Mouse (Mus musculus): ENCODE data around the gene Txndc5.

Txndc5 gene

DNA sequence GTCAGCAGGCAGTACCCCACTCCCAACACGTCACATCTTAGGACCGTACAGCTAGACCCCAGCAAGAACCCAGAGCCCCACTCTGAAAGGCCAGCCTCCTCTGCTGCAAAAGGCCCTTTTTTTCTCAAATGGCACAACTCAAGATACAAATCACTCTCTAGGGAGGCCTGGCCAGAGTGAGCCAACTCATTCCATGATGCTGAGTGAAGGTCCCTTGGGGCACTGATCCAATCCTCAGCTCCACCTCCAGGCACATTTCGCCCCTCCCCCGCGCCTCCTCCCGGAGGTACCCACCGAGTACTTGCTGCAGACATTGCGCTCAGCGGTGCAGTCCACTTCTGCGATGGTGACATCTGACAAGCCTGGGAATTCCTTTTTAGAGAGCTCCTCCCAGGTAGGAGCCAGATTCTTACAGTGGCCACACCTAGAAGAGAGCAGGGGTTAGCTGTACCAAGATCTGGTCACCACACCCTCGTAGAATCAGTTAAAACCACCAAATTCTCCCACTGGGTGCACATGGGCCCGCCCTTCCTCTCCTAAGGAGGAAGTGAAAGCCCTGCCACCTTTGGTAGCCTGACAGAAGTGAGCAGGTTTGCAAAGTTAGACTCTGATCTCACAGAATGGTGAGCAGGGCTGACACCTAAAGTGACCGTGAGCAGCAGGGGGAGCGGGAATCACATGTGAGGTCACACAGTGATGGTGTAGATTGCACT lies 25.3 kb downstream of the Txndc5 start:
- CTCF ChIA-PET, result interaction anchor here in 1 of 4 experiments (1.5 kb wide), 1 partner anchor 10 kb away, joined by 3 read pairs; no protein-coding TSS in a partner anchor
- POLR2A ChIA-PET, result interaction anchor here in 2 of 4 experiments (0.6 to 3.2 kb wide), 9 partner anchors 9 to 79 kb away, joined by 3 to 12 read pairs (median 4); partner anchors contain the start of gene Txndc5 (in 2 of the 2)

GRCm38 (mm10) chr13:38501314-38501713 lies 27.3 kb downstream of the Txndc5 start:
- ChIA-PET CTCF (no interaction called here), POLR2A (interaction anchor here in 2 of 4 experiments (1.1 to 3.2 kb wide), 2 partner anchors 11 to 27 kb away, joined by 3 to 12 read pairs; partner anchors contain the start of gene Txndc5 (in 1 of the 2))

- ChIA-PET POLR2A (interaction anchor here in 2 of 4 experiments (0.6 to 1.6 kb wide), 5 partner anchors 9 to 460 kb away, joined by 3 to 4 read pairs (median 3); partner anchors contain the start of genes Cage1 (in 1 of the 2) and Riok1 (in 1 of the 2)), CTCF (no interaction called here)
Measured at GRCm38 (mm10) chr13:38496715-38497114, 31.9 kb downstream of the Txndc5 start.

DNA sequence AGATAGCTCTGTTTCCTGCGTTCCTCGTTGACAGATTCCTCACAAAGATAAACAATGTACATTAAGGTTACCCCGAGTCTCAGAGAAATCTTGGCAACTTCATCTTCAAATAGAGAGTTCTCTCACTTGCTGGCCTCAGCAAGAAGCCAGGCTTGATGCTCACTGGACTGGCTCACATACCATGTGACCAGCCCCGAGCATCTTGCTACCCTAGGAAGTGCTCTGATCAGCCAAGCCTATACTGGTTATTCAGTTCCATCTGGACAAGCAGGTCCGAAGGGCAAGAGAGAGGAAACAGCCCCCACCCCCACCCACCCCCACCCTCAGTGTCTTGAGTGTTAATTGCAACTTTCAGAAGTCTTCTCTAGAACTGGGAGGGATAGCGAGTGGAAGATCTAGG lies 41.9 kb downstream of the Txndc5 start:
- ChIA-PET CTCF (no interaction called here), POLR2A (no interaction called here)

GRCm38 (mm10) chr13:38484701-38485100 lies 43.9 kb downstream of the Txndc5 start:
- POLR2A ChIA-PET, result interaction anchor here in 1 of 4 experiments (1.4 kb wide), 1 partner anchor 32 kb away, joined by 3 read pairs; no protein-coding TSS in a partner anchor
- CTCF ChIA-PET, result no interaction called here

DNA sequence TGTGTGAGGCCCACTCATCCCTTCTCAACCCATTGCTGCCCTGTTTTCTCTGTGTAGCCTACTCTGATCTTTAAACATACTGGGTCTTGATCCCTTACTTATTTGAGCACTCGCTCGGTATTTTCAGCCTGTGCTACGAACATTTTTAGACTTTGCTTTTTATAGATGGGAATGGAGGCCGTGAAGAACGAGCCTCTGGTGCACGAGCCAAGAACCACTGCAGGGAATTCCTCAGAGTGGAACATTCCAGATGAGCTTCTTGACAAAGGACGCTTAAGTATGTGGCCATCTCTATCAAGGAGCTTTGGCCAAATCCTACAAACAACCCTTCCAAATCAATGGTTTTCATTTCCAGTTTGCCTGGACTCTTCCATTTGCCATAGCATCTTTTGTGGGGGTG lies 47.6 kb downstream of the Txndc5 start:
- POLR2A ChIA-PET, result no interaction called here
- CTCF ChIA-PET, result no interaction called here

DNA sequence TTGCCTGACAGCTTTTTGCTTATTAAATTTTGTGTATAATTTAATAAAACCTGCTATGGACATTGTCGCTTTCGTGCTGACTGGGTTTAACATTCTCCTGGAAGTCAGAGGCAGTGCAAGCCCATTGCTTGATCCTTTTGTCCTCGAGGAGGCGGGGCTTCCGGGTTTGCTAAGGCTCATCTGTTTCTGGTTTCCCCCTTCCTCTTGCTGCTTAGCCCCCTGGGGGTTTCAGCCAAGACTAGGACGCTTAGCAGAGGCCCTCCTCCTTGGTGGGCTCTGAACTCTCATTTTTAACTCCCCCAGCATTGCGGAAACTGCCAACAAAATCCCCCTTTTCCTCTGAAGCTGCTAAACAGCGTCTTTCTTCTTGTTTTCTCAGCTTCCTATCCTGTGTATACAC lies 51.7 kb downstream of the Txndc5 start:
- POLR2A ChIA-PET, result interaction anchor here in 1 of 4 experiments (0.6 kb wide), 1 partner anchor 26 kb away, joined by 4 read pairs; no protein-coding TSS in a partner anchor
- CTCF ChIA-PET, result no interaction called here

DNA sequence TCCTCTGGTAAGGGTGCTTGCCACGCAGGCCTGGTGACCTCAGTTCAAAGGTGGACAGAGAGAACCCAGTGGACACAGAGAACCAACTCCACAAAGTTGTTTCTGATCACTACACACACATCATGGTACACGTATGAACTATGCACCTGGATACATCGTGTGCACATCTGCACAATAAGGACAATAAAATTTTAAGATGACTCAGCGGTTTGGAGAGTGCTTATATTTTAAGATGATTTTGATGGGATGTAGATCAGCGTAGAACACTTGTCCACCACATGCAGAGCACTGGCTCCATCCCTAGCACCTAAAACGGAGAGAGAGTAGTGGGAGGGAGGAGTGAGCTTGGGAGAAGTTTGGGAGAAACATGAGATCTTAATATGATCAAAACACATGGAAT lies 55.1 kb downstream of the Txndc5 start:
- CTCF ChIA-PET, result no interaction called here
- POLR2A ChIA-PET, result no interaction called here

- CTCF ChIA-PET, result no interaction called here
- POLR2A ChIA-PET, result interaction anchor here in 1 of 4 experiments (1.1 kb wide), 1 partner anchor 19 kb away, joined by 4 read pairs; no protein-coding TSS in a partner anchor
Measured at GRCm38 (mm10) chr13:38472636-38473035, 56.0 kb downstream of the Txndc5 start.

- ChIA-PET CTCF (interaction anchor here in 2 of 4 experiments (0.6 to 1.1 kb wide), 2 partner anchors 16 to 65 kb away, joined by 3 to 7 read pairs; no protein-coding TSS in a partner anchor), POLR2A (interaction anchor here in 1 of 4 experiments (1.1 kb wide), 1 partner anchor 12 kb away, joined by 3 read pairs; no protein-coding TSS in a partner anchor)
Measured at GRCm38 (mm10) chr13:38470882-38471281, 57.7 kb downstream of the Txndc5 start.

- POLR2A ChIA-PET, result interaction anchor here in 1 of 4 experiments (0.7 kb wide), 3 partner anchors 13 to 593 kb away, joined by 3 read pairs; no protein-coding TSS in a partner anchor
- CTCF ChIA-PET, result interaction anchor here in 1 of 4 experiments (0.7 kb wide), 1 partner anchor 423 kb away, joined by 3 read pairs; no protein-coding TSS in a partner anchor
Measured at GRCm38 (mm10) chr13:38463410-38463809, 65.2 kb downstream of the Txndc5 start.

DNA sequence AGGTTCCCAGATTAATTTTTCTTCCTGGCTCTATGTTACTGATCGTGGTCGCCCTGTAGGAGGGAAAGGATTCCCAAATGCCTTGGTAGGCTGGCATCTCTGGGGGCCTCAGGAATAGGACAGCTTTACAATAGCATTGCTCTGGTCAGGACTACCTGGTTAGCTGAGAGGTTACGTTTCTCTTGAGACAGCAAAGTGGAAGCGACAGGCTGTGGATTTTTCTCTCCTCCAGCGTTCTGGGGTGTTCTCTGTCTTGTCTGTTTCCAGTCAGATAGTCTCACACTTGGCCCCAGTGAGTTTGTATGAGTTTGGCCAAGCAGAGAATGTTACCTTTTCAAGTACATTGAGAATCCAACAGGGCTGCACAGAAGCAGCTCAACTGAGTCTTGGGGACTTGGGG lies 77.2 kb downstream of the Txndc5 start:
- ChIA-PET CTCF (interaction anchor here in 1 of 4 experiments (0.7 kb wide), 1 partner anchor 51 kb away, joined by 6 read pairs; no protein-coding TSS in a partner anchor), POLR2A (interaction anchor here in 1 of 4 experiments (0.7 to 0.9 kb wide), 2 partner anchors 164 to 189 kb away, joined by 3 to 4 read pairs; no protein-coding TSS in a partner anchor)
